Mouse (Mus musculus): ENCODE measurements around the gene Rreb1. TPM values are rescaled to one million over a fixed set of nuclear protein-coding genes. Genes with fewer than 3 reads are reported as not detected.

Gene Rreb1
- total RNA-seq, 2 experiments from 2014 or later, result 20.7 to 25.4 TPM

DNA sequence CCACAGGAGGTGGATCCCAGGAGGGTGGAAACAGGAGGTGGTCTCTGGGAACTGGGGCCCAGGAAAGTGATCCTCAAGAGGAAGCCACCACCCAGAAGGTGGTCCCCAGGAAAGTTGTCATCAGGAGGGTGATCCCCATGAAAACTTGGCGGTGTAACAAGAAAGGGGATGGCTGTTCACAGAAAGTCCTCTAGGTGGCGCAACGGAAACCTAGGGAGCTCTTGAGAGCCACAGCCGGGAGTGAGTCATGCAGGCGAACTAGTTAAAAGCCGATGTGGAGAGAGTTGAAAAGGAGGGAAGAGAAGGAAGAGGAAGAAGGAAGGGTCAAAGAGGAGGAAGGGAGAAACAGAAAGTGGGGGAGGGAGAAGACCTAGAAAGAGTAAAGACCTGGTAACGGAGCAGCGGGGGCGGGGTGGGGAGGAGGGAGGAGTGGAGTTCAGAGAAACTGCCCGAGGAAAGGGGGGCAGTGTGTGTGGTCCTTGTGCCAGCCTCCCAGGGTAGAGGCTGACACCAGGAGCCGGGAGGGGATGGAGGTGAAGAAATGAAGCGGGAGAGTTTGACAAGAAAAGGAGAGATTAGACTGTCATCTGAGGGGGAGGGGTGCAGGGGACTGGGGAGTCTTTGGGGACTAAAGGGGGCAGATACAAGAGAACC lies 185.3 kb downstream of the Rreb1 start:
- intact Hi-C loops (cut with DNase I), result no loop called here
- peak overlapping the region; percentile 71 for H3K4me3 ChIP-seq

DNA sequence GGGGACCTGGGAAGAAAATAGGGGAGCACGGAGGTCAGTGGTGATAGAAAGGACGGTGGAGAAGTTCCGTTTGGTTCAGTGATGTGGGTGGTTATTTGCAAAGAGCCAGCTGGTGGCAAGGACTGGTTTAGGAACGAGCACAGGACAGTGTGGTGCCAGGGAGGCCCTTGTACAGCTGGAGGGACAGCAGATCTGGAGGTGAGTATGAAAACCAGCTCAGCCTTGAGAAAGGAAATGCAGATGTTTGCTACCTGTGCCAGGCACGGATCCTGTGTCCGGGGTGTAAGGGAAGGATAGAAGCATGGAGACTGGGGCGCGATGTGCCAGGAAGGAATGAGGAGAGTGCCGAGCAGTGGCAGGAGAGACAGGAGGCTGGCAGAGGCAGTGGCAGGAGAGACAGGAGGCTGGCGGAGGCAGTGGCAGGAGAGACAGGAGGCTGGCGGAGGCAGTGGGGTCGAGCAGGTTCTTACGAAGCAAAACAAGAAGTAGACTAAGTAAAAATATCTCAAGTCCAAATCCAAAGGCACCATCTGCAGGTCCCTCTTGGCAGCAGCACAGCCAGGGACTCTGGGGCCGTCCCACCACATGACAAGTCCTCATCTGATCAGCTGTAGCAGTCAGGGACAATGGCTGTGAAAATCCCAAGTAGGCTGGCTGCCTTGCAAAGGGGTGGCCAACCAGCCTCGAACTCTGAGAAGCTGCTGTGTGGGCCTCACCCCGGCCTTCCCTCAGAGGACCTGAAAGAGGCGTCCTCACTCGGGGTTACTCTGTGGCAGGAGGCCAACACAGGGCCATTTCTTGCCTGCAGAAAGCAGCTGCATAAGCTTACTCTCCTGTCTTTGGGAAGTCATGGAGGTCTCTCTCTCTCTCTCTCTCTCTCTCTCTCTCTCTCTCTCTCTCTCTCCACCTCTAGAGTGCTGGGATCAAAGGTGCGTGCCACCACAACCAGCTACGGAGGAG lies 186.2 kb downstream of the Rreb1 start:
- TF ChIP-seq CTCF (IDR thresholded peaks at IDR 0.05), result no peak
- intact Hi-C loops (cut with DNase I), result no loop called here
- peak overlapping the region; percentile 72 for H3K27ac ChIP-seq
- peak overlapping the region; percentile 71 for H3K4me3 ChIP-seq
- DNase-seq, result no peak

More for the DNA sequence above, 185.3 kb downstream of the Rreb1 start:
- peak overlapping the region; percentile 72 for H3K27ac ChIP-seq
- peak; percentile 92 for TF ChIP-seq CTCF (IDR thresholded peaks at IDR 0.05)
- DNase-seq, result peak; percentile 76

DNA sequence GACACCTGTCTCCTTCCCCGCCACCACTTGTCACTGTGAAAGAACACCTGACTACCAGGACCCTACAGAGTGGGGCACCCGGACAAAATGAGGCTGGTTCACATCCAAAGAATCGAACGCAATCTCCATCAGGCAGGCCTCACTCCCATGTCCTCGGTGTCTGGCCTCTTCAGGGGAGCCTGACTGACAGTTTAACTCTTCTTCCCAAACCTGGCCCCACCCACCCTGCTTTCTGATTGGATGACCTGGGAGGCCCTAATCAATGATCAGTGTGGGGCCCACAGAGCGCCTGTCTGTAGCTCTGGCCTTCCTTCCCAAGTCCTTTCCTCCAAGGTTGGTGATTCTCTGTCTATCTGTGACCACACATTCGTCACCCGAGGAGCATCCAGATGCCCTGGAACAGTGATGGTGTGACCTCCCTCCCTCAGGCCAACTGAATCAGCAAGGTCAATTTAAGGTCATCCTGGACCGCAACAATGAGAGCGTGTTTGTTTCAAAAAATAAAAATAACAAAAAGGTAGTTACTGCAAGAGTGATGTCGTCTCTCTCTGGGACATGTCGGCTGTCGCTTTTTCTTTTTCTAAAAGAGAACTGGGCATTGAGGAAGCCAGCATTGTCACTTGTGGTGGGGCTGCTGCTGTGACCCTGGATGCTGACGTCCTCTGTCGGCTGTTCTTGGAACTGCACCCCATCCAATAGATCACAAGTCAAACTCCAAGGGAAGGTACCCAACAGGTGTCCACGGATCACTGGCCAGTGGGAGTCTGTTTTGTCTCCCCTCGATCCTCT lies 187.1 kb downstream of the Rreb1 start:
- H3K27ac ChIP-seq, result no peak overlapping the region
- peak; percentile 32 for TF ChIP-seq CTCF (IDR thresholded peaks at IDR 0.05)
- intact Hi-C loops (cut with DNase I), result no loop called here
- no peak overlapping the region for H3K4me3 ChIP-seq
- DNase-seq, result no peak

DNA sequence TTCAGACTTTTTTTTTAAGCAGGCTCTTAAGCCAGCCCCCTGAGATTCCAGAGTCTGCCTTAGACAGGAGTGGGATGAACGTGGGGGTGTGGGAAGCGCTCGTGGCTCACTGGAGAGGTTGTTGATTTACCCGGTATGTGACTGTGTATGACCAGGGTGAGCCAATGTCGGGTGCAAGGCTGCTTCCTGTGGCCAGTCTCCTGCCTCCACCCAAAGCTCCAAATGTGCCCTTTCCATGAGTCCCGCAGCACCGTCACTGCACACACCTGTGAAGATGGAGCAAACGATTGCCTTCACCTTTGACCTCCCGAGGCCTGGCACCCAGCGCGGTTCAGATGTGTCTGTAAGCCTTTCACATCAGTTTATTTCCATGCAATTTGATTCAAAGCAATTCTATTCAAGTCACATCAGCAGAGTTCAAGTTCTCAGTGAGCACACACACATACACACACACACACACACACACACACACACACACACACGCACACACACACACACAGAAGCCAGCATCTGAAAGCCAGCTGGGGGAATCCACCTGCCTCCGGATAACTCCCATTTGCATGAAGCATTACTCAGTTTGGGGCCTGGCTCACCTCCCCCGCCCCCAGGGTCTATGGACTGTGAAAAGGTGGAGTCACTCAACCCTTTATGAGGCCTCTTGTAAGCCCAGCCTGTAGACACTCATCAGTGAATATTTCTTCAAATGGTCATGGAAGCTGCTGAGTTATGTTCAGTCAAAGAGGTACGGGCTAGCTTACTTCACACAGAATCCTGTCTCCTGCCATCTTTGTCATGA lies 188.3 kb downstream of the Rreb1 start:
- TF ChIP-seq CTCF (IDR thresholded peaks at IDR 0.05), result no peak
- Histone ChIP-seq H3K27ac (no peak overlapping the region), H3K4me3 (no peak overlapping the region)
- no peak for DNase-seq
- intact Hi-C loops (cut with DNase I), result no loop called here

- intact Hi-C loops (cut with DNase I), result no loop called here
- DNase-seq, result no peak
- no peak for TF ChIP-seq CTCF (IDR thresholded peaks at IDR 0.05)
These were observed 188.8 kb downstream of the Rreb1 start for GRCm38 (mm10) chr13:37967052-37967437.

GRCm38 (mm10) chr13:37967565-37967964 lies 189.4 kb downstream of the Rreb1 start:
- DNase-seq, result no peak
- no peak overlapping the region for H3K4me3 ChIP-seq
- no peak overlapping the region for H3K27ac ChIP-seq
- intact Hi-C loops (cut with DNase I), result no loop called here
- no peak for TF ChIP-seq CTCF (IDR thresholded peaks at IDR 0.05)

More at GRCm38 (mm10) chr13:37967052-37967437, 188.8 kb downstream of the Rreb1 start:
- Histone ChIP-seq H3K27ac (no peak overlapping the region), H3K4me3 (no peak overlapping the region)

DNA sequence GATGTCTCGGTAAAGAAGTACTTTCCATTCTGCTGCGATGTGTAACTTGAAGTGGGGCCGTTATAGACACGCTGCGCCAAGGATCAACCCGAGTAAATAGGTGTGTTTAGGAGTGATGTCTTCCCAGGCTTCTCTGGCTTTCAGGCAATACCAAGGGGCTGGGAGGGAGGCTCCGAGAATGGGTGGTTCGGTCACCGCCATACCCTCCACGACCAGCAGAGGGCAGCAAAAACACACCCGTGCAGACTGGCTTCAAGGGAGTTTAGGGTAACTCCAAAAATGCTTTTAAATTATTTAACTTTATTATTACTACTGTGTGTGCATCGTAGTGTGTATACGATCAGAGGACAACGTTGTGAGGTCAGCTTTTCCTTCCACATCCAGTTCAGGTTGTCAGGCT lies 191.1 kb downstream of the Rreb1 start:
- intact Hi-C loops (cut with DNase I), result no loop called here
- H3K27ac ChIP-seq, result no peak overlapping the region
- no peak overlapping the region for H3K4me3 ChIP-seq
- peak; percentile 98 for TF ChIP-seq CTCF (IDR thresholded peaks at IDR 0.05)
- DNase-seq, result peak; percentile 87

DNA sequence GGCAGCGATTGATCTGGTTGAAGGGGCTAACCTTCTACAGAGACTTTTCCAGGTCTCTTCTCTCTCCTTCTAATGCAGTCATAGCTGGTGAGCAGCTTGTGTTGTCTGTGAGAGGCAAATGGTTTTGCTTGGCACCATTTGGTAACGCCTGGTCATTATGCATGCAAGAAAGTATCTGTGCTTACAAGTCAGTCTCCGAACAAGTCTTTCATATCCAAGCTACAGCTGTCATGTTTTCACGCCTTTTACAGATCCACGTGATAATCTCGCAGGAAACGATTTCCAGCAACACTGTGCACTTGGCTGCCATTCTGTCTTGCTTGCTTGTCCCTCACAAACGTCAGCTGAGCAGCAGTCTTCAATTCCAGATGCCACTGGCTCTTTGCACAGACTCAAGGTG lies 191.8 kb downstream of the Rreb1 start:
- no peak for TF ChIP-seq CTCF (IDR thresholded peaks at IDR 0.05)
- no peak overlapping the region for H3K4me3 ChIP-seq
- no peak overlapping the region for H3K27ac ChIP-seq
- intact Hi-C loops (cut with DNase I), result no loop called here
- DNase-seq, result no peak

GRCm38 (mm10) chr13:37970887-37971530 lies 192.8 kb downstream of the Rreb1 start:
- no peak for DNase-seq
- TF ChIP-seq CTCF (IDR thresholded peaks at IDR 0.05), result no peak
- H3K4me3 ChIP-seq, result no peak overlapping the region
- intact Hi-C loops (cut with DNase I), result no loop called here
- H3K27ac ChIP-seq, result no peak overlapping the region

DNA sequence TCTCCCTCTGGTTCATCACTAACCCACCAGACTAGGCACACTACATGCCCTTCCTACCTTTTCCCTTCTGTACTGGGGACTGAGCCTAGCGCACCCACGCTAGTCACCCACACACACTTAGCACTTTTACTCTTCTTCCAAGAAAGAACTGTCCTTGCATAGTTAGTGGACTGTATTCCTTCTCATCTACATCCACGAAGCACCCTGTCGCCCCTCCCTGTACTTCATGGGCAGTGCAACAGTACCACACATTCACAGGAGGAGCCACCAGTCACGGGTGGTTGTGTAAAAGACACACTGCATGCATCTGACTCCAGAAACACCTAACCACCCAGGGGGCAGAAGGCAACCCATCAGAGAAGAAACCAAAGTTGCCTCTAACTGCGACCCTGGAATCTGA lies 195.8 kb downstream of the Rreb1 start:
- H3K27ac ChIP-seq, result no peak overlapping the region
- TF ChIP-seq CTCF (IDR thresholded peaks at IDR 0.05), result no peak
- no peak overlapping the region for H3K4me3 ChIP-seq
- DNase-seq, result no peak
- intact Hi-C loops (cut with DNase I), result no loop called here

GRCm38 (mm10) chr13:37974731-37975130 lies 196.5 kb downstream of the Rreb1 start:
- Histone ChIP-seq H3K4me3 (no peak overlapping the region), H3K27ac (no peak overlapping the region)
- intact Hi-C loops (cut with DNase I), result no loop called here
- no peak for TF ChIP-seq CTCF (IDR thresholded peaks at IDR 0.05)
- DNase-seq, result no peak
